Mouse (Mus musculus) spleen, embryonic (tissue): Measurements from ENCODE around the gene Rnf215.

ENCODE experiments used
- CTCF ChIA-PET: fragments of 350-600 bp; sonication (Branson Sonifier 250); formaldehyde crosslinking; loops from one replicate; lab custom pipeline; 2022; lab: Charles Lee

Rnf215 gene

GRCm38 (mm10) chr11:4134986-4135935 lies at the start of gene Rnf215:
Rnf215 (plus strand) TSS chr11:4135202.
- CTCF ChIA-PET: interaction anchor here (0.6 to 2.0 kb wide), 5 partner anchors 28 to 687 kb away, joined by 3 to 11 read pairs (median 4); partner anchors contain the start of gene Castor1

- CTCF ChIA-PET: no interaction called here
Measured at GRCm38 (mm10) chr11:4086246-4086645, 48.8 kb upstream of the Rnf215 start.

DNA sequence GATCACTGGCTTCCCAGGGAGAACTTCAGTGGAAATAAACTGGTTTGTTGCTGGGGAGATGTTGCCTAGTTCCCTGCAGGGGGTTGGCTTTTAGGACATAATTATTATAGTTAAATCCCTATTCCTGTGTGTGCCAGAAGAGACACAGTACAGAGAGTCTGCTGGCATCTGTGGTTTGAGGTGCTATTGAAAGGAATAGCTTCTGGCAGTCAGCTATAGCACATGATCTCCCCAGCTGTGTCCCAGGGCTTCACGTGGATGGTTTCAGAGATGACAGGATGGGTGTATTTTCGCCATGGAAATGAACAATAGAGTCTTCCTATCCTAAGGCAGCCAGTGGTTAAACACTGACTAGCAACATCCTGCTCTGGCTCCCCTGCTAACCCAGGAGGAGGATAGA lies 47.7 kb upstream of the Rnf215 start:
- CTCF ChIA-PET: no interaction called here

DNA sequence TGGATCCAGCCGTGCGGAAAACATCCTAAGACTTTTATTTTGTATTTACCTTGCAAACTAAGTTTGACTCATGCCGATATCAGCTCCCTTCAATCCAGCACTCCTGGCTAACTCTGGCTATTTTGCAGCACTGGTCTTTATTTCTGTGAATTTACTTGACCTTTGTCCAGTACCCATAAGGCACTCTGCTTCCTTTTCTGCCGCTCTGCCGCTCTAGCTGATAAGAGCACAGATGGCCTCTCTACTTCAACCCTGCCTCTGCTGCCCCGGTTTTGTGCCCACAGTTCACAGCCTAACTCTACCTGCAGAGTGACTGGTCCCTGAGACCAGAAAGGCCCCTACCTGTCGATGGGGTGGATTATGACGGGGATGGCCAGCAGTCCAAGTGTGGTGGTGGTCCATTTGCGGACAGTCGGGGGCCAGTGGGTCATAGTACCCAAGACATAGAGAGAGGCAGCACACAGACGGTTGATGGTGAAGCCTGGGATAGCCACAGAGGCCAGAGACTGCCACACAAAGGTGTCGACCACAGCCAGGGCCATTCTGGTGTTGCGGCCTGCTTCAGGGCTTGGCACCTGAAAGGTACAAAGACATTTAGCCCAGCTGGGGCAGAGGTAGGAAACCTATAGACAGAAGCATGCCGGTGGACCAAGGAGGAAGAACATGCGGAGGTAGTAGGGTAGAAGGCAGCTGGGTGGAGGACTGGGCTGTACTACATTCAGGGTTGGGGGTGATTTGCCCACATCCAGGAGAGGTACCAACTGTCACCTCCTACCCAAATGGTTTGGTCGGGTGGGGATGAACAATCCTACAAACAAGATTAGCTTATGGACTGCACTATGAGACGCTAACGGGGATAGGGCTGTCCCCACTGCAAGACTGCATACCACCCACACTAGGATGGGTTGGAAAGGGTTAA lies 41.3 kb upstream of the Rnf215 start:
- CTCF ChIA-PET: interaction anchor here (0.9 kb wide), 2 partner anchors 30 to 69 kb away, joined by 3 to 5 read pairs; partner anchors contain the start of gene Sec14l2

GRCm38 (mm10) chr11:4094378-4095170 lies 40.4 kb upstream of the Rnf215 start:
- CTCF ChIA-PET: interaction anchor here (0.9 kb wide), 1 partner anchor 29 kb away, joined by 3 read pairs; the partner anchor contains the start of gene Sec14l2

DNA sequence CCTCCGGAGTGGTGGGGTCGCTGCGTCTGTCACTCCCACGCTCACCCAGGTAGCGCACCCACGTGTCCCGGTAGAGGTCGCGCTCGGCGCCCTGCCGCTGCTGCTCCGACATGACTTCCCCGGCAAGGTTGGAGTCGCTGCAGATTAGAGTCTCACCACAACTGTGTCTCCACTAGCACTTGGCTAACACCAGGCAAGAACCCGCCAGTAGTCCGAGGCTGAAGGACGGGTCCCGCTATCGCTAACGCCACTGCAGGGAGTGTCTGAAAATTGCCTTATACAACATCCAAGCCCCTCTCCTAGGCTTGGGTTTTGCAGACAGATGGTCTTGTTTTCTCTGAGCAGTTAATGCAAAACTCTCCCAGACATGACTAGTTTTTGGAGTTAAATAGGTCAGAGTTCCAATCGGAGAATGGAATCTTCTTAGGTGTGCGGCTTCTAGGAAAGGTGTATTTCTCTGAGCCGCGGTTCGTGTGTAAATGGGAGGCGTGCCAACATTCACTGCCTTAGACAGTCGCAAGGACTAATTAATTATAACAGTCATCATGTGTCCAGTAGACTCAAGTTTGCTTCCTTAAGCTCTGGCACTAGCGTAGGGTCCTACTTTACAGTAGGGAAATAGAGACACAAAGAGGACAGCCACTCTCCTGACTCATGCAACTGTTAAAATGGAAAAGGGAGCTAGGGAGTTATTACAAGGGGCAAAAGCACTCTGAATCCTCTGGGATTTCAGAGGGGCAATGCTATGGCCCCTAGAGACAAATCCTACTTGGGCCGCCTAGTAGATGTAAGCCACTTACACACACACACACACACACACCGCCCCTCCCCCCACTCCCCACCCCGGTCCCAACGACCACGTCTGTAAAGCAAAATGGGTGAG lies 39.6 kb upstream of the Rnf215 start, which contains the start of gene Mtfp1:
TSS of gene Mtfp1 (minus strand) at position 275 of the 883 bp plus-strand sequence.
- CTCF ChIA-PET: interaction anchor here (0.5 to 1.0 kb wide), 3 partner anchors 15 to 107 kb away, joined by 3 to 4 read pairs (median 4); partner anchors contain the start of gene Rnf215

DNA sequence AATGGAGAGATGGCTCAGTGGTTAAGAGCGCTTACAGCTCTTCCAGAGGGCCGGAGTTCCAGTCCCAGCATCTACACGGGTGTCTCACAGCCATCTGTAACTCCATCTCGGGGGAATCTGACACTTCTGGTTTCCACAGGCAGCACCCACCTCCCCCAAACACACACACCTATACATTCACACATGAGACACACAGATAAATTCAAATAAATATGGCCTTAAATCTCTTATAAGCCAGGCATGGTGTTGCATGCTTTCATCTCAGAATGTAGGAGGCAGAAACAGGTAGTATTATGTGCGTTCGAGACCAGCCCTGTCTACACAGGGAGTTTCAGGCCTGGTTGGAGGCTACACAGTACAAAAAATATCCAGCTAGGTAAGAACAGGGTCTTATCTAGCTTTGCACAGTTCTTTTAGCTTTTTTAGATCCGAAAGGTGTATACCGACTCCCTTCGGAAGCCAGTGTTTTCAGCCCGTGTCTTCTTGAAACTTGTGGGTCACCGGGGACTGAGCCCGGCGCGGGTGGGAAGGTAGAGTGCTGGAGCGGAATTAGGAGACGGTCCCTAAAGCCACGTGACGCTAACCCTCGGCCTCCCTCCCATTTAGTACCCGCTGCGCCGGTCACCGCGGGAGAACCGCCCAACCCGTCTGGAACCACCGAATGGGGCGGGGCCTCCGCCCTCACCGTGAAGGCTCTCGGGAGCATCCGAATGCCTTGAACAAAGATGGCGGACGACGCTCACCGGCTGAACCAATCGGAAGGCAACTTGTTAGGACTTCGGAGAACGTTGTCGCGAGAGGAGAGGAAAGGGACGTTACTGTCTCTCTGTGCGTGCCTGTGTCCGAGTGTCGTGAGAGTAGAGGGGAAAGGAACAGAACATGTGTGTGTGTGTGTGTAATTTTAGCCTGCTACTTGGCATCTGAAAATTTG lies 38.7 kb upstream of the Rnf215 start:
- CTCF ChIA-PET: interaction anchor here (0.5 to 1.0 kb wide), 3 partner anchors 16 to 108 kb away, joined by 3 to 4 read pairs (median 4); partner anchors contain the start of gene Rnf215

GRCm38 (mm10) chr11:4097091-4097621 lies 37.8 kb upstream of the Rnf215 start:
- CTCF ChIA-PET: interaction anchor here (0.8 kb wide), 1 partner anchor 27 kb away, joined by 3 read pairs; no protein-coding TSS in a partner anchor

DNA sequence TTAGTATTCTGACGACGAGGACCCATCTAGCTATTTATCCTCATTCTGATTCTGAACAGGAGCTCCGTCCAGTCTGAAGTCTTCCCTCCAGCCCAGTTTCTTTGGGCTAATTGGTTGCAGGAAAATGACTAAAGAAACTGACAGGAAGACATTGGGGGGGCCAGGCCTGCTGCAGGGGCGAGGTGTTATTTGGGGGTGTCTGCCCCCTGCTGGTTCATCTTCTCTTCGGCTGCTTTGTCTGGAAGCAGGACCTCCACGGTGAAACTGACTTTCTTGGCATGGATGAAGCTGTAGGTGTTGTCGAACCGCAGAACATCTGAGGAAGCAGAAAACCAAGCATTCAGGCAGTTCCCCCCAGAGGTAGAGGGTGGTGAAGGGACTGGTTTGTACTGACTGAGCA lies 36.9 kb upstream of the Rnf215 start:
- CTCF ChIA-PET: interaction anchor here (0.8 kb wide), 1 partner anchor 28 kb away, joined by 3 read pairs; no protein-coding TSS in a partner anchor

GRCm38 (mm10) chr11:4098816-4099215 lies 36.2 kb upstream of the Rnf215 start:
- CTCF ChIA-PET: interaction anchor here (0.6 kb wide), 1 partner anchor 796 kb away, joined by 4 read pairs; no protein-coding TSS in a partner anchor

GRCm38 (mm10) chr11:4099447-4099846 lies 35.6 kb upstream of the Rnf215 start:
- CTCF ChIA-PET: interaction anchor here (0.6 kb wide), 1 partner anchor 795 kb away, joined by 4 read pairs; no protein-coding TSS in a partner anchor

DNA sequence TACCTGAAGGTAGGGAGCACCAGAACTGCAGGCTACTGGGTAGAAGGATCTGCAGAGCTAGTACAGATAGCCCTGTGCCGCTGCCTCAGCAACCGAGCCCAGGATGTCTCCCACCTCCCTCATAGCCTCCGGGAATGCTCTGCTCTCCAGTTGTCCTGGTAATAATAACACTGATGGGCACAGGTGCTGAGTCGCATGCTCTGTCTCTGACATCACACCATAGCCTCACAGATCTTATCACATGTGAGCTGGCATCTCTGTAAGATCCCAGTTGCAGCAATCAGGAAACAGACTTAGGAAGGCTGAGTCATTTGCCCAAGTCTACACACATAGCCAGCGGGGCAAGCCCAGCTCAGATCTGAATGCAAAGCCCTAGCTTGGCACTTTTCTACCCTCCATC lies 33.2 kb upstream of the Rnf215 start:
- CTCF ChIA-PET: no interaction called here

DNA sequence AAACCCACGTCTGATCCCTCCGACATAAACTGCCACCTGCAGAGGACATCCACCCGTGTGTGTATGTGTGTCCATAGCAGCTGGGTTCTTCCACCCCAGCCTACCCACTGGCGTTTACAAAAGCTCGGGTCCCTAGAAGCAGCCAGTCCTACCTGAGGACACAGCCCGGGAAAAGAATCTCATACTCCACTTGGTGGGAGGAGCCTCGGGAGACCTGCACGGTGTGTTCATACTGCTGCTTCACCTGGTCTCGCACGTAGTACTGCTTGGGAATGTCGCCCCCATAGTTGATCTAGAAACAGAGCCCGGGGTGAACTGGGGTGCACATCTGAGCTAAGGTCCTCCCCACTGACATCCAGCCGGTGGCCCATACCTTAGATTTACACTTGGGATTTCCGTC lies 31.5 kb upstream of the Rnf215 start:
- CTCF ChIA-PET: no interaction called here

- CTCF ChIA-PET: no interaction called here
Measured at GRCm38 (mm10) chr11:4104989-4105388, 30.0 kb upstream of the Rnf215 start.

- CTCF ChIA-PET: no interaction called here
Measured at GRCm38 (mm10) chr11:4105444-4105843, 29.6 kb upstream of the Rnf215 start.

DNA sequence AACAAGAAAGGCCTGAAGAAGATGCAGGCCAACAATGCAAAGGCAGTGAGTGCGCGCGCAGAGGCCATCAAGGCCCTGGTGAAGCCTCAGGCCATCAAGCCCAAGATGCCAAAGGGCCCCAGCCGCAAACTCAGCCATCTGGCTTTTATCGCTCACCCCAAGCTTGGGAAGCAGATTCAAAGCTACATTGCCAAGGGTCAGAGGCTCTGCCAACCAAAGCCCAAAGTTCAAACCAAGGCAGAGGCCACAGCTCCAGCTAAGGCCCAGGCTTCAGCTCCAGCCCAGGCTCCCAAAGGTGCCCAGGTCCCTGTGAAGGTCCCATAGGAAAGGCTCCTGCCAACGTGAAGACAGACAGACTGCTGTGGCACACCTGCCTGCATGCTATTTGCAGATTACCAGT lies 27.1 kb upstream of the Rnf215 start:
- CTCF ChIA-PET: interaction anchor here (0.5 kb wide), 1 partner anchor 27 kb away, joined by 11 read pairs; the partner anchor contains the start of gene Rnf215

DNA sequence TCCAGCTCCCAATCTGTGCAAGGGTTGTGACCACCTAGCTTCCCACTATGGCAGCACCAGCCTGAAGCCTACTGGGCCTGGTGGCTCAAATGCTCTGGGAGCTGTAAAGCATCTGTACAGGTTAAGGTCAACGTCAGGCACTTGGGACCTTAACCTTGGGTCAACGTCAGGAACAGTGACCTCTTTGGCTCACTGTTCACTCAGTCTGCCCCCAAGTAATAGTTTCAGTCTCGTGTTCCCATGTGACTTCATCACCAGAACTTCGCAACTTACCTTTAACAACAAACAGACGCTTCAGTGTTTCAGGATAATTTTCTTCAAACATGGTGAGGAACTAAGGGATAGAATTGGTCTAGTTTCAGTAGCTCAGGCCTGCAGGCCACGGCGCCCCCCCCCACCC lies 26.3 kb upstream of the Rnf215 start:
- CTCF ChIA-PET: no interaction called here

GRCm38 (mm10) chr11:4112033-4112432 lies 23.0 kb upstream of the Rnf215 start:
- CTCF ChIA-PET: no interaction called here
